Mouse (Mus musculus): ENCODE data around the gene Tmem232.

GRCm38 (mm10) chr17:65558217-65558616 lies 17.6 kb upstream of the Tmem232 start:
- peak; percentile 61 for TF ChIP-seq CTCF (IDR thresholded peaks at IDR 0.05; ENCODE audit: extremely low read depth, insufficient read depth, low read length)
- TF ChIP-seq POLR2A (IDR thresholded peaks at IDR 0.05; ENCODE audit: extremely low read depth, insufficient read depth, low read length) = no peak
